ENCODE assay signal across 9 mouse cellular contexts in the genomic region with DNA sequence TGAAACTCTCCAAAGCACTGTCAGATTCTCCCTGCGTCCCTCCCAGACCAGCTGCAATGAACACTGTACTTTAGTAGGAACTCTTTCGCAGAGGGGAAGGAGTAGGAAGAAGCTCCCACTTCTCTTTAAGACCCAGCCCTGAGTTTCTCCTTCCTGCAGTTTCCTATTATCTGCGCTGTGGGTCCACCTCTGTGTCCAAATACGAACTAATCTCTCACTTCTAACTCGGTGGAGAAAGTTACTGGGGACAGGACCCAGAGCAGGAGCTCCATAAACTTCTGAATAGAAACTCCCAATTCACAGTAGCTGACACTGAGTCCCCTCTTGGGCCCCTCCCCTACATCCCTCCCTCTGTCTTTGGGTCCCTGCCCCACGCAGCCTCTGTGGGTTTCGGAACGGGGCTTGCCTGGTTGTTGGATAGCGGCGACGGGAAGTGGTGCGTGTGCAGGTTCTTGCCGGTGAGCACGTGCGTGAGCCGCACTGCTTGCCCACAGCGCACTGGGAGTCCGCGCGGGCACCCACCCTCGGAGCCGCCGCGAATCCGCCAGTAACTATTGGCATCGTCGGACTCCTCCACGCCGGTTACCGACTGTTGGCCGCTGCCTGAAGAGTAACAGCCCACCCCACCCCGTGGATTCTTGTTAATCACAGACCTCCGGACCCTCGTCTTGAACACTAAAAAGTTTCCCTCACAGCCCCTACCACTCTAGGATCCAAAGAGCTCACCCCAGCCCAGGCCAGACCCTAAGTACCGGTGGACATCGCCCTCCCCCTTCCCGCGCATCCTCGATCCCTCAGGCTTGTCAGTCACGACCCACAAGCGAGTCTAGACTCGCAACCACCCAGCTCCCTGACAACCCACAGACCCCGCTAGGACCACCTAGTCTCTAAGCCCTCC. TPM values are rescaled to one million over a fixed set of nuclear protein-coding genes. Genes with fewer than 3 reads are reported as not detected.
DNase-seq lines count a peak whose midpoint lies in the region; ATAC-seq and TF ChIP-seq lines count a peak whose summit lies in the region.
"Had no signal": no experiment of that assay in that cellular context is flagged by ENCODE, and none has a peak within 500 bp of the region (broad histone marks: within the 10 kb centered on the region; RNA-seq: fewer than 3 reads in every experiment).

No protein-coding gene starts in this region.

- peak; percentile 28 for ATAC-seq in cerebellum, adult (ENCODE audit: insufficient number of reproducible peaks, low FRiP score, low TSS enrichment)
- 0 out of 2 replicates have a peak, but pooled peaks have one; percentile 0 for ATAC-seq in heart, embryonic 15.5 days (replicated peaks; ENCODE audit: insufficient number of reproducible peaks, insufficient read depth, low FRiP score, low read depth)
- ATAC-seq in neural tube, embryonic 13.5 days (ENCODE audit: low read depth), result peak; percentile 15

- H3K79me2 ChIP-seq in liver, adult 2 months (ENCODE audit: control insufficient read depth, insufficient read depth, low read length), result no peaks in the 10 kb centered on the region

- peak overlapping the region; percentile 98 for H3K4me2 ChIP-seq in heart, embryonic 15.5 days
- H3K4me2 ChIP-seq in neural tube, embryonic 13.5 days, result peak overlapping the region; percentile 97

- peak overlapping the region; percentile 57 for H3K27ac ChIP-seq in heart, embryonic 15.5 days
- H3K27ac ChIP-seq in liver, adult 2 months (replicated peaks; ENCODE audit: insufficient read depth, low read depth, low read length), result no peak overlapping the region; the same call in 1 of the 2 replicates
- peak overlapping the region; percentile 87 for H3K27ac ChIP-seq in neural tube, embryonic 13.5 days (replicated peaks)

- peak; percentile 61 for TF ChIP-seq CTCF in liver, adult 2 months (IDR thresholded peaks at IDR 0.05; ENCODE audit: low read depth, low read length)

- 4% methylated on average over 43 of the region's 43 CpGs for WGBS in heart, embryonic 15.5 days
- WGBS in liver, adult 2 months, result 7% methylated on average over 43 of the region's 43 CpGs
- WGBS in neural tube, embryonic 13.5 days, result 3% methylated on average over 43 of the region's 43 CpGs

- H3K4me1 ChIP-seq in heart, embryonic 15.5 days (replicated peaks), result peaks cover 15% of the 10 kb centered on the region
- peaks cover 11% of the 10 kb centered on the region for H3K4me1 ChIP-seq in liver, adult 2 months (ENCODE audit: control insufficient read depth, insufficient read depth, low read length)
- H3K4me1 ChIP-seq in neural tube, embryonic 13.5 days (replicated peaks), result peaks cover 22% of the 10 kb centered on the region

- H3K27me3 ChIP-seq in heart, embryonic 15.5 days, result no peaks in the 10 kb centered on the region
- no peaks in the 10 kb centered on the region for H3K27me3 ChIP-seq in liver, adult 2 months (ENCODE audit: control insufficient read depth, insufficient read depth, low read length)
- no peaks in the 10 kb centered on the region for H3K27me3 ChIP-seq in neural tube, embryonic 13.5 days

- no peak for TF ChIP-seq POLR2A in liver, adult 2 months (IDR thresholded peaks at IDR 0.05; ENCODE audit: extremely low read depth, insufficient read depth, low read length)

- no peaks in the 10 kb centered on the region for H3K9me3 ChIP-seq in heart, embryonic 15.5 days (replicated peaks)
- no peaks in the 10 kb centered on the region for H3K9me3 ChIP-seq in neural tube, embryonic 13.5 days

- DNase-seq in cerebellum, adult 9-10 months, result no peak
- peak; percentile 70 for DNase-seq in 3134 (ENCODE audit: extremely low read depth, insufficient read length, low spot score)
- peak; percentile 45 for DNase-seq in cerebellum, adult 11-12 months
- DNase-seq in liver, adult 2 months (ENCODE audit: extremely low read depth, low read depth, low spot score), result no peak
- DNase-seq in urinary bladder, postnatal 4 days (ENCODE audit: low spot score in 2 of 2), result no peak

- no peaks in the 10 kb centered on the region for H3K36me3 ChIP-seq in heart, embryonic 15.5 days
- H3K36me3 ChIP-seq in liver, adult 2 months (ENCODE audit: control insufficient read depth, insufficient read depth, low read length), result no peaks in the 10 kb centered on the region
- no peaks in the 10 kb centered on the region for H3K36me3 ChIP-seq in neural tube, embryonic 13.5 days

- H3K4me3 ChIP-seq in heart, embryonic 15.5 days, result peak overlapping the region; percentile 86
- peak overlapping the region; percentile 86 for H3K4me3 ChIP-seq in liver, adult 2 months (ENCODE audit: insufficient read depth, low read depth, low read length)
- H3K4me3 ChIP-seq in neural tube, embryonic 13.5 days, result peak overlapping the region; percentile 76

- H3K9ac ChIP-seq in heart, embryonic 15.5 days, result peak overlapping the region; percentile 74
- peak overlapping the region; percentile 78 for H3K9ac ChIP-seq in liver, adult 2 months (ENCODE audit: low read depth, low read length)
- peak overlapping the region; percentile 80 for H3K9ac ChIP-seq in neural tube, embryonic 13.5 days

RNA-seq across cellular contexts. Expression of a gene that starts 0.7 kb away (rescaled TPM):
- 41.7 and 58.8 TPM in 2 replicates for polyA plus RNA-seq in heart, embryonic 15.5 days (2015; fragmentation: Nextera tagmentation; extraction: Ambion mirVana)
- total RNA-seq in liver, adult 2 months (2014; rRNA removed), result 50.5 and 71.5 TPM in 2 replicates
- polyA plus RNA-seq in liver, adult 2 months (2012; rRNA removed), result 70.0 and 72.3 TPM in 2 replicates
- 51.1 and 67.2 TPM in 2 replicates for polyA plus RNA-seq in neural tube, embryonic 13.5 days (2015; fragmentation: Nextera tagmentation; extraction: Ambion mirVana)

RNA-seq across cellular contexts. Expression of a gene that starts 6.5 kb away (rescaled TPM):
- 13.2 and 18.4 TPM in 2 replicates for polyA plus RNA-seq in heart, embryonic 15.5 days (2015; fragmentation: Nextera tagmentation; extraction: Ambion mirVana)
- not detected in 2 replicates for total RNA-seq in liver, adult 2 months (2014; rRNA removed)
- 0.33 TPM in 1 of 2 replicates, not detected in the other for polyA plus RNA-seq in liver, adult 2 months (2012; rRNA removed)
- 25.8 and 26.0 TPM in 2 replicates for polyA plus RNA-seq in neural tube, embryonic 13.5 days (2015; fragmentation: Nextera tagmentation; extraction: Ambion mirVana)
- total RNA-seq: heart, postnatal 36 days had no signal

RNA-seq across cellular contexts. Expression of a gene that starts 13.0 kb away (rescaled TPM):
- polyA plus RNA-seq in heart, embryonic 15.5 days (2015; fragmentation: Nextera tagmentation; extraction: Ambion mirVana), result 4.5 and 6.6 TPM in 2 replicates
- 0.28 and 0.94 TPM in 2 replicates for total RNA-seq in liver, adult 2 months (2014; rRNA removed)
- 0.22 and 0.48 TPM in 2 replicates for polyA plus RNA-seq in liver, adult 2 months (2012; rRNA removed)
- 31.1 and 39.7 TPM in 2 replicates for polyA plus RNA-seq in neural tube, embryonic 13.5 days (2015; fragmentation: Nextera tagmentation; extraction: Ambion mirVana)

RNA-seq across cellular contexts. Expression of a gene that starts 15.6 kb away (rescaled TPM):
- 0.16 and 0.34 TPM in 2 replicates for polyA plus RNA-seq in heart, embryonic 15.5 days (2015; fragmentation: Nextera tagmentation; extraction: Ambion mirVana)
- 0.07 TPM in 1 of 2 replicates, not detected in the other for total RNA-seq in liver, adult 2 months (2014; rRNA removed)
- polyA plus RNA-seq in liver, adult 2 months (2012; rRNA removed), result 0.05 and 0.07 TPM in 2 replicates
- polyA plus RNA-seq in neural tube, embryonic 13.5 days (2015; fragmentation: Nextera tagmentation; extraction: Ambion mirVana), result 2.3 and 2.5 TPM in 2 replicates
- total RNA-seq: heart, postnatal 36 days had no signal

RNA-seq across cellular contexts. Expression of a gene that starts 20.4 kb away (rescaled TPM):
- polyA plus RNA-seq in heart, embryonic 15.5 days (2015; fragmentation: Nextera tagmentation; extraction: Ambion mirVana), result 89.8 and 106 TPM in 2 replicates
- total RNA-seq in liver, adult 2 months (2014; rRNA removed), result 49.7 and 55.0 TPM in 2 replicates
- 48.0 and 48.4 TPM in 2 replicates for polyA plus RNA-seq in liver, adult 2 months (2012; rRNA removed)
- 154 and 157 TPM in 2 replicates for polyA plus RNA-seq in neural tube, embryonic 13.5 days (2015; fragmentation: Nextera tagmentation; extraction: Ambion mirVana)

Comparison
In these comparisons a context has a peak if more than half of its experiments do, and no peak if none do; other contexts are left out.
1. DNase-seq: peak in 3134 (single experiment) and cerebellum, adult 11-12 months (single experiment); none in cerebellum, adult 9-10 months (single experiment), liver, adult 2 months (single experiment) and urinary bladder, postnatal 4 days (0 of 2).
2. RNA of a gene that starts 6.5 kb away (polyA plus RNA-seq): 25.8 to 26.0 TPM in neural tube, embryonic 13.5 days and 13.2 to 18.4 TPM in heart, embryonic 15.5 days; 0.33 TPM in liver, adult 2 months; every median in the first group is over 10 times any median in the second.
3. Peak in every context shown above with its lines, with median percentiles within 50 percentile points of each other: ATAC-seq, H3K4me3 ChIP-seq and H3K9ac ChIP-seq.